Mouse (Mus musculus): ENCODE results near the gene Zfp518b.

Zfp518b gene

DNA sequence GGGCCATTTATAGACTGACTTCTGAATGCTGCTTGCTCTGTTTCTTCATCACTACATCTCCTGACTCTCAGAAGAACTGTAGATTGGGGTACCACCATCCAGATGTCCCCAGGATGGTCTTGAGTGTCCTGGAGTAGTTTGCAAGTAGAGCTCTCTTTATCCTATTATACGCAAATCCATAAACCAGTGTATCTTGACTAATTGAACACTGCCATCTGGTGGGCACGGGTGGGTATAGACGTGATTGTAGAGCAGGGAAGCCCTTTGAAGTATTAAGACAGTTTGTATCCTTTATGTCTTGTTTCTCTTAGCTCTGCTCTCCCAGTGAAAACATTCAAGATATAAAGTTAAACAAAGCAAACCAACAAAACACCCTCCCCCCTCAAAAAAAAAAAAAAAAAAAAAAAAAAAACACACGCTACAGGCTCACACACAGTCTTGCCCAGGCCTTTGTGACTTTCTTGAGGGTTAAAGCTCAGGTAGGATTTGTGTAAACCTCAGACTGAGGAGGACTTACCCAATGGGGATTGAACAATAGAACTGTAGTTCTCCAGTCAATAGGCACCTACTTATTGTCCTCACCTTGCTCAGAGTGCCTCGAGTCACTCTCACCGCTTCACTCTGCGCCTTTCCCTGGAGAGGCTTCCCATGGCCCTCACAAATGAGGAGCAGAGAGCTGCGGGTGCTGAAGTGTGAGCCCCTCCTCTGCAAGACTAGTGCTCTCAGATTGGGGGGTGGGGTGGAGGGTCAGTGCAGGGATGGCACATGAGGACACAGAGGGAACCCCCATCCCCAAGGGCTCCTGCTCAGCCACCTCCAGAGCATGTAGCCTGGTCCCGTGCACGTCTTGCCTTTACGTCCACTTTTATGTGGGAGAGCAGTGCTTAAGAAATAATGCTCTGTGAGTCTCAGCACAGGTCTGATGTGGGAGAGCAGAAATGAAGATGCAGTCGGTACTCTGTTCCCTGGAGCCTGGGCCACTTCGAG is 51.9 kb downstream of the Zfp518b start:
- DNase-seq (ENCODE audit: low spot score) = peak; percentile 54

DNA sequence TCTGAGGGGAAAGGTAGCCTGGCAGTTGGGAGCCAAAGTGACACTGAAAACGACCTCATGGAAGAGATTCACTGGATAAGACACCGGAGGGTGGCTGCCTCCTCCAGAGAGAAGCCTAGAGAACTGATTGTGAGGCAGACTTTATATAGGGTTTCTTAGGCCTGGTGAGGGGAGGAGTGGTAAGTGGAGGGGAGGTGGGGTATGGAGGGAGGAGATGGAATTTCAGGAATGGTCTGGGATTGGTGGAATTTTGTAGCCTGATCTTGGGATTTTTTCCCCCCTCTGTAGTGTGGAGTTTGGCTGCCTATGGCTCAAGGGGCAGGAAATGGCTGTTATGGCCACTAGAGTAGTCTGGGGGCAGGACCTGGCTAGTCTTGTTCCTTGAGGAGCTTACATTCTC is 56.6 kb downstream of the Zfp518b start:
- no peak for DNase-seq (ENCODE audit: low spot score)

DNA sequence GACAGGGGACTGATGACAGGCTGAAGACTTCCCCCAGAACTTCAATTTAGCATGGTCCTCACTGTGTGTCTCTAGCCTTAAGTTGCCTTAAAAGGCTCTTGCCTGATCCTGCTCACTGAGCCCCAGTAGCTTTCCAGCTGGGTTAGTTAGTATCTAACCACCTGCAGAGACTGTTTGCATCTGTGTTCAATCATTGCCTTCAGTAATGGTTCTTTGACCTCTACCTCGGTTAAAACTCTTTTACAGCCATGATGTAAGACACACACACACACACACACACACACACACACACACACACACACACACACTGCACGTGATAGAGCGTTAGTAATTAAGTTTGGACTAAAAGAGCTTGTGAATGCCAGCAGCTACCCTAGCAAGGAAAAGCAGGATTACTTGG is 57.7 kb downstream of the Zfp518b start:
- no peak for DNase-seq (ENCODE audit: low spot score)

DNA sequence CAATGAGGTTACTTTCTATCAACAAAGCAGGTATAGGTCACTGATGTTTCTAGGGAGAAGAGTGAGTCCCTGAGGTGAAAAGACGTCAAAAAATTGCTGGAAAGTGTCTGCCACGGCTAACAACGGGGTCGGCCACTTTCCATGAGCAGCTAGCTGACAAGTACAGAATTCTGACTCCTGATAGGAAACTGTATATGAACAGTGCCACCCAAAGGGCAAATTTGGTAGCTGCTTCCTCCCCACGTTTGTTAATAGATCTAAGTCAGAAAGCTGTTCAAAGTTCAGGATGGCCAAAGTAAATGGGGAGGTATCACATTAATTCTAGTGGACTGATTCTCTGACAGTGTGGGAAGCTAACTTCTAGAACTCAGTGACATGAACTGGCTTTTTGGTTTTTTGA is 63.8 kb downstream of the Zfp518b start:
- DNase-seq (ENCODE audit: low spot score) = peak; percentile 13

DNA sequence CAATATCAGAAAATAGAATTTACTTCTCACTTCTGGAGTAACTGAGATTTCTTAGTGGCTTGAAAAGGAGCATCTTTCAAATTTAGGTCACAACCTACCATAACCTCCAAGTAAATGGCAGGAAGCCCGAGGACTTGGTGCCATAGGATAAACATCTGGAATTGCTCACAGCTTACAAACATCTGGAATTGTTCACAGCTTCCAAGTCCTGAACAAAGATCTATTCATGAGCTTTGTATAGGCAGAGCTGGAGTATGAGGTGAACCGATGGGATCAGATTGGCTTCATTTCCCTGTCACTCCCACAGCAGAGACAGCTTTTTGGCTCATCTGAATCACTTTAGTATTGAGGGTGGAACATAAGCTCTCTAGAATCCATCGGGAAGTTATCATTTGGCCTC is 65.7 kb downstream of the Zfp518b start:
- DNase-seq (ENCODE audit: low spot score) = no peak

Measured in ovary, postnatal 36 days (tissue).